Mouse (Mus musculus) layer of hippocampus, postnatal 10 days (tissue): Measurements from ENCODE around the gene Dennd6b. TPM values are rescaled to one million over a fixed set of nuclear protein-coding genes. Genes with fewer than 3 reads are reported as not detected.

Source experiments
- DNase-seq, 2 experiments: peaks; one replicate each; pipeline ENCODE4 v3.0.0; 2021; ENCODE audit warnings: low spot score in 2 of 2
- total RNA-seq, 2 experiments: library from RNA; stranded (reverse); gene quantifications; 2 replicates each; pipeline ENCODE4 v1.2.3; 2021

Dennd6b gene
- total RNA-seq, 2 experiments from 2014 or later = 33.1 to 37.5 TPM

- DNase-seq = no peak
Observed at GRCm38 (mm10) chr15:89165478-89165877, 30.8 kb downstream of the Dennd6b start.

- no peak for DNase-seq
Observed at GRCm38 (mm10) chr15:89161397-89161796, 34.9 kb downstream of the Dennd6b start.

GRCm38 (mm10) chr15:89158516-89158915 is 37.8 kb downstream of the Dennd6b start:
- no peak for DNase-seq

GRCm38 (mm10) chr15:89157954-89158353 is 38.3 kb downstream of the Dennd6b start:
- DNase-seq = peak; percentile 63 to 74

GRCm38 (mm10) chr15:89152312-89152711 is 44.0 kb downstream of the Dennd6b start:
- no peak for DNase-seq

GRCm38 (mm10) chr15:89150041-89150390 is 46.3 kb downstream of the Dennd6b start:
- no peak for DNase-seq

- DNase-seq = peak; percentile 31 to 52
Observed at GRCm38 (mm10) chr15:89149271-89150040, 46.8 kb downstream of the Dennd6b start, which contains the start of gene Mapk11. Gene Mapk11 (minus strand): TSS chr15:89149628.

- DNase-seq = no peak
Observed at GRCm38 (mm10) chr15:89148496-89149270, 47.6 kb downstream of the Dennd6b start.

- DNase-seq = no peak
Observed at GRCm38 (mm10) chr15:89147895-89148294, 48.4 kb downstream of the Dennd6b start.

GRCm38 (mm10) chr15:89147456-89147855 is 48.8 kb downstream of the Dennd6b start:
- no peak for DNase-seq

GRCm38 (mm10) chr15:89147024-89147423 is 49.3 kb downstream of the Dennd6b start:
- DNase-seq = no peak

GRCm38 (mm10) chr15:89146537-89146936 is 49.8 kb downstream of the Dennd6b start:
- peak; percentile 37 to 52 for DNase-seq

- no peak for DNase-seq
Observed at GRCm38 (mm10) chr15:89145813-89146350, 50.4 kb downstream of the Dennd6b start.

- DNase-seq = no peak
Observed at GRCm38 (mm10) chr15:89144965-89145364, 51.3 kb downstream of the Dennd6b start.

GRCm38 (mm10) chr15:89143134-89143533 is 53.2 kb downstream of the Dennd6b start:
- no peak for DNase-seq

- DNase-seq = no peak
Observed at GRCm38 (mm10) chr15:89141905-89142304, 54.4 kb downstream of the Dennd6b start.

- DNase-seq = no peak
Observed at GRCm38 (mm10) chr15:89141443-89141842, 54.9 kb downstream of the Dennd6b start.

GRCm38 (mm10) chr15:89140659-89141252 is 55.5 kb downstream of the Dennd6b start, which contains the start of gene Mapk12:
Gene Mapk12 (minus strand): TSS chr15:89140703.
- no peak for DNase-seq

- no peak for DNase-seq
Observed at GRCm38 (mm10) chr15:89140048-89140658, 56.1 kb downstream of the Dennd6b start.

- no peak for DNase-seq
Observed at GRCm38 (mm10) chr15:89138531-89138930, 57.8 kb downstream of the Dennd6b start.

GRCm38 (mm10) chr15:89138046-89138405 is 58.3 kb downstream of the Dennd6b start:
- DNase-seq = no peak
